Mouse (Mus musculus) MEL (cell line): ENCODE data around the gene Lrp3.

Experiments
- BHLHE40 ChIP-seq: IDR thresholded peaks from 2 replicates; pipeline ENCODE4 v1.6.1; 2012; ENCODE audit warnings: low read depth, mild to moderate bottlenecking, inconsistent platforms, low read length, improper control_type of control experiment, borderline replicate concordance
- CHD2 ChIP-seq: IDR thresholded peaks from 2 replicates; pipeline ENCODE4 v1.6.1; 2011; ENCODE audit warnings: low read length, improper control_type of control experiment
- CTCF ChIP-seq, 3 experiments: IDR thresholded peaks in 2 of 3; conservative IDR thresholded peaks in 1 of 3; 2 replicates each; pipeline ENCODE4 v1.5.1; 2011 to 2012; ENCODE audit warnings: low read length in 3 of 3, low read depth in 2 of 3, mild to moderate bottlenecking in 2 of 3, improper control_type of control experiment in 1 of 3, inconsistent platforms in 1 of 3, mixed read lengths in 1 of 3, moderate library complexity in 1 of 3; ENCODE audit not compliant: control insufficient read depth in 1 of 3, insufficient read depth in 1 of 3, poor library complexity in 1 of 3, severe bottlenecking in 1 of 3
- EP300 ChIP-seq, 2 experiments: IDR thresholded peaks; 2 replicates each; pipeline ENCODE4 v1.6.1; 2011; ENCODE audit warnings: improper control_type of control experiment in 2 of 2, low read length in 2 of 2, low read depth in 1 of 2, mild to moderate bottlenecking in 1 of 2
- MAX ChIP-seq: IDR thresholded peaks from 2 replicates; pipeline ENCODE4 v1.6.1; 2011; ENCODE audit warnings: low read length, improper control_type of control experiment
- POLR2A ChIP-seq, 2 experiments: IDR thresholded peaks; 2 replicates each; pipeline ENCODE4 v1.6.1; 2011 to 2012; ENCODE audit warnings: low read length in 2 of 2, mild to moderate bottlenecking in 2 of 2, control low read depth in 1 of 2, improper control_type of control experiment in 1 of 2, low read depth in 1 of 2, moderate library complexity in 1 of 2; ENCODE audit not compliant: control insufficient read depth in 1 of 2, insufficient read depth in 1 of 2, poor library complexity in 1 of 2
- RAD21 ChIP-seq: IDR thresholded peaks from 2 replicates; pipeline ENCODE4 v1.6.1; 2011; ENCODE audit warnings: mild to moderate bottlenecking, low read depth, low read length, improper control_type of control experiment
- SMC3 ChIP-seq: IDR thresholded peaks from 2 replicates; pipeline ENCODE4 v1.6.1; 2011; ENCODE audit warnings: low read depth, low read length, improper control_type of control experiment
- TAL1 ChIP-seq: IDR thresholded peaks from 2 replicates; pipeline ENCODE4 v1.6.1; 2012; ENCODE audit warnings: mild to moderate bottlenecking, inconsistent platforms, low read length, moderate library complexity, mixed read lengths
- USF1 ChIP-seq: IDR thresholded peaks from 2 replicates; pipeline ENCODE4 v1.6.1; 2014; ENCODE audit warnings: low read depth, mild to moderate bottlenecking, inconsistent platforms, low read length, improper control_type of control experiment, moderate library complexity

DNA sequence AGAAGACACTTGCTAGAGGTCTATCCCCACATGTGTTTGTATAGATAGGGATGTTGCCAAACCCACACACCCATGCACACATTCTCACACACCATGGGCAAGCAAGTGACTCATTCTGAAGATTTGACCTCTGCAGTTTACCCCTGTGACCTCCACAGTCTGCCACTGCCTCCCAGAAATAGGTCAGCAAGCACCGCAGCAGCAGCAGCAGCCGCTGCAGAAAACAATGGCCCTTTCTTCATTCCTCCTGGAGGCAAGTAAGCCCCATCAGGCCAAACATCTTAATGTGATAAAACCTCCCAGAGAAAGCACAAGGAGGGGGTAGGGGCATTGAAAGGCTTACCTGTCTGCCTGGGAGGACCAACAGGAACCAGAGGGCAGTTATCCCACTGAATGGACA lies 24.0 kb downstream of the Lrp3 start:
- TF ChIP-seq CTCF (IDR thresholded peaks at IDR 0.05 in 2 of 3, conservative IDR thresholded peaks at IDR 0.05 in 1 of 3; ENCODE audit: control insufficient read depth in 1 of 3, insufficient read depth in 1 of 3, low read depth in 2 of 3, low read length in 3 of 3, poor library complexity in 1 of 3, severe bottlenecking in 1 of 3) (no peak), SMC3 (no peak), EP300 (IDR thresholded peaks at IDR 0.05; ENCODE audit: low read depth in 1 of 2, low read length in 2 of 2) (no peak), POLR2A (IDR thresholded peaks at IDR 0.05; ENCODE audit: control insufficient read depth in 1 of 2, insufficient read depth in 1 of 2, low read depth in 1 of 2, low read length in 2 of 2, poor library complexity in 1 of 2) (no peak), USF1 (no peak), RAD21 (no peak), BHLHE40 (no peak), TAL1 (no peak), MAX (no peak), CHD2 (no peak)
